Mouse (Mus musculus): ENCODE results near the gene Ccdc142.

The Ccdc142 gene

DNA sequence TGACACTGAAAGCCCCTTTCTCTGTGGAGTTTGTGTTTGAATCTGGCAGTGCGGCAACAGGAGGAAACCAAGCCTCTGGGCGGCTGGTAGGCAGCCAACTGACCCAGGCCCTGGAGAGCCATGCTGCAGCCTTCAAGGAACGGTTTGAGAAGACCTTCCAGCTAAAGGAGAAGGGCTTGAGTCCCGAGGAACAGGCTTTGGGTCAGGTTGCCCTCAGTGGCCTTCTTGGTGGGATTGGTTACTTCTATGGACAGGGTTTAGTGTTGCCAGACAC, 15.7 kb downstream of the Ccdc142 start:
- DNase-seq (ENCODE audit: low read depth in 2 of 2, low spot score in 2 of 2) = no peak

DNA sequence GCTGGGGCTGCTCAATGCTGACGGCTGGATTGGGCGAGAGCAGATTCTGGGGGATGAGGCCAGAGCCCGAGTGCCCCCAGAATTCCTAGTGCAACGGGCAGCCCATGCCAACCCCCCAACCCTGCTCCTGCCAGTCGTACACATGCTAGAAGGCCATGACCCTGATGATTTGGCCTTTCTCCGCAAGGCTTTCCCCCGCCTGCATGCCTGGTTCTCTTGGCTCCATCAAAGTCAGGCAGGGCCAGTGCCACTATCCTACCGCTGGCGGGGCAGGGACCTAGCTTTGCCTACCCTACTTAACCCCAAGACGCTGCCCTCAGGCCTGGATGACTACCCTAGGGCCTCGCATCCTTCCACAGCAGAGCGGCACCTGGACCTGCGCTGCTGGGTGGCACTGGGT, 16.2 kb downstream of the Ccdc142 start:
- DNase-seq (ENCODE audit: low read depth in 2 of 2, low spot score in 2 of 2) = no peak

GRCm38 (mm10) chr6:83118369-83118768, 17.0 kb downstream of the Ccdc142 start:
- no peak for DNase-seq (ENCODE audit: low read depth in 2 of 2, low spot score in 2 of 2)

DNA sequence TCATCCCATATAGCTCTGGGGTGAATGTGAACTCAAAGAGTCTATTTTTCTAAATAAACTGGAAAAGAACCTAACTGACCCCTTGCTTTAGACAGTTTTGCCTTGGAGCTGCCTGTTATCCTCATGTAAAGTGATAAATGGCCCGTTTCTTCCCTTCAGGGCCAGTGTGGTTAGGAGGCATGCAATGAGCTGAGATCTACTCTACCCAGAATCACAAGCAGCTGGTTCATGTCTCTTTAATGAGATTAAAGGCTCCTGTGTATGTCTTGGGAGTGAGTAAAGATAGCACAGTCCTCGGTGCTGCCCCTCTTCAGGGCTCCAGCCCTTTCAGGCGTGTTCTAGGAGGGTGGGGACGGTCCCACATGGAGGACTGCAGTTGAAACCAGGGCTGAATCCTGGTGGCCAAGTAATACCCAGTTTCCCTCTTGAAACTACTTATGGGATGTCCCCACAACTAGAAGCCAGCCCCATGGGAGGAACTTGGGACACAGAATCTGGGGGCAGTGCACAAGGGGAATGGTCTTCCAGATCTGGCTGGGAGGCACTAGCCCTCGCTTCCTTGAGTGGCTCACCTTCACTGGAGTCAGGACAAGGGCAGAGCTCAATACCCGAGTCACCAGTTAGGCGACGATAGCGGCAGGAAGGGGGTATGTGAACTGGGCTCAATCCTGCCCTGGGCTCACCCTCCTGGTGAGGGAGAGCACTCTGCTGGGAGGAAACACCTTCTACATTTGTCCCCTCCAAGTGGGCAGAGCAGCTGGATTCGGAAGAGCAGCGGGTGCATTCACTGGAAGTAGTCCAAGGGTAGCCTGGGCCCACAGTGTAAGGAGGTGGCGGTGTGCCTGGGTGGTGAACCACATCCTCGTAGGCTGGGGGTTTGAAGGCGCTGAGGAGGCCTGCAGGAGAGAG, 17.7 kb downstream of the Ccdc142 start:
- DNase-seq (ENCODE audit: low read depth in 2 of 2, low spot score in 2 of 2) = peak in 1 of 2 experiments; percentile 29

DNA sequence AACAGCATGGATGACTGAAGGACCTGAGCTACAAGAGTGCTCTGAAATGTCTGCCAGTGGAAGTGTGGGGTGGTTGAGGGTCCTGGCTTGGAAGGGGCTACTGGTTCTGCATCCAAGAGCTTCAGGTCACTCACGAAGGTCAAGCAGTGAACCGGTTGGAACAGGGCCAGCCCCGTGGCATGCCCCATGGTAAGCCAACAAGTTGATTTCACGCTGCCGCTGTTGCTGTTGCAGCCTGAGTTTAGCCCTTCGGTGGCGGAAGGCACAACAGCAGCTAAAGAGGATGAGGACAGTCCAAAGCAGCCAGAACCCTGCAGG, 18.3 kb downstream of the Ccdc142 start:
- DNase-seq (ENCODE audit: low read depth in 2 of 2, low spot score in 2 of 2) = no peak

DNA sequence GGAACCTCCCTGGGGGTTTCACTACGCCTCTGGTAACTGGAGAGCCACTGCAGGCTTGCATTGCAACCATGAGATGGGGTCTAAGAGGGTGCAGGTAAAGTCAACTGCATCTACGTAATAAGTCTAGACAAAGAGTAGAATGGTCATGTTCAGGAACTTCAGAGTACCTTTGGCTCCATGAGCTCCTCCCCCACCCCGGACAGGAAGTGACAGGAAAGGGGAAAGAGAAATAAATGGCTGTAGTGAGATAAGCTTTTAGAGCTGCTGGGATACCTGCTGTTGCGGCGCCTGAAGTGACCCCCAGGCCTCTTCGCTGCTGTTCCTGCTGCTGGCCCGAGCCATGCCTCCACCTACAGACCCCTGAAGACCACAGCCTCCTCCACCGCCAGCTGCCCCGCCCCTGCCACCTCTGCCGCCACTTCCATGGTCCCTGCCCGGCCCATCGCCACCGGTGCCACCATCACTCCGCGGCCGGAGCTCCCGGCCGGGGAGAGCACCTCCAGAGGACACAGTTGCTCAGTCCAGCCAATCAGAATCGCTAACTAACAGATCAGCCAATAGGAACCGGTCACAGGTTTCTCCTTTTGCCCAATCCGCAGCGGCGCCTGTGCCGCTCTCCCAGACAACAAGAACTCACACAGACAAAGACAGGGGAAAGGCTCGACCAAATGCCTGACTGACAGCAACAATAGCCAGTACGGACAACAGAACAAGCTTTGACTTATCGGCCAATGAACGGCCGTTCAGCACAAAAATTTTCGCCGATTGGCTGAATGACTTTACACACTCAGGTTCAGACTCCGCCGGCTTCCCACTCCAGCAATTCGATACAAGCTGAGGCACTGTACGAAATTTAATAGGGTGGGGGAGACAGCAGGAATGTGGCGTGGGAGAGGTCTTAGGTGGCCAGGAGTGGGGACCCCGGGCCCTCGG, 19.8 kb downstream of the Ccdc142 start, which contains the start of gene Wbp1:
Wbp1 (minus strand) TSS at position 630 of the 933 bp plus-strand sequence.
- peak; percentile 87 to 89 for DNase-seq (ENCODE audit: low read depth in 2 of 2, low spot score in 2 of 2)

DNA sequence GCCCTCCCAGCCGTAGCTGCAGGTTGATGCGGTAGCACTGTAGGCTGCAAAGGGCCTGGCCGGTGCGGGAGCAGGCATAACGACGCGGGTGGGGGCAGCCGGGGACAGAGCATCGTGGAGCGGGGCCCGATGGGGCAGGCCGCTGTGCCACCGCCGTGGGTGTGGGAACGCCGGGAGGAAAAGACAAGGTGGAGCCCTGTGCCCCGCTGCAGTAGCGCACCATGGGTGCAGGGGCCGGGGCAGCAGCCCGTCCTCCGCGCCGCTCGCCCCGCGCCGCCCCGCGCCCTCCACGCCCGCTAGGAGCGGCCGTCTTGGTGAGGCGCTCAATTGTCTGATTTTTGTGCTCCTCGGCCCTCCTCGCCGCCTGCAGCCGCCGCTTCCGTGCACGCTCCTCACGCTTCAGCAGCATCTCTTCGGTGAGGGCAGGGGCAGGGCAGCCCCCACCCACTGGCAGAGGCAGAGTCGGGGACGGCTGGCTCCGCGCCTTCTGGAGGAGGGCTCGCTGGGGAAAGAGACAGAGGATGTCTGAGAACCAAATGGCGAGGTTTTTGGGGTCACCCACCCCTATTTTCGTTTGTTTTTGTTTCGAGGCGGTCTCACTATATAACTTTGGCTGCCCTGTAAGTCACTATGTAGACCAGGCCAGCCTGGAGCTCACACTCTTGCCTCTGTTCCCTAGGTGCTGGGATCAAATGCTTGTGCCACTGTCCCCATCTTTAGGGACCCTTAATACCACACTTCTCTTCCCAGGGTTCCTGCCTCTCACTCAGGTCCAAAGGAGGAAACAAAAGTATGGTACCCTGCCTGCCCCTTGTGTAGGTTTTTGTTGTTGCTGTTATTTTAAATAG, 20.7 kb downstream of the Ccdc142 start:
- no peak for DNase-seq (ENCODE audit: low read depth in 2 of 2, low spot score in 2 of 2)

GRCm38 (mm10) chr6:83122961-83123360, 21.6 kb downstream of the Ccdc142 start:
- no peak for DNase-seq (ENCODE audit: low read depth in 2 of 2, low spot score in 2 of 2)

GRCm38 (mm10) chr6:83124851-83125312, 23.5 kb downstream of the Ccdc142 start:
- peak; percentile 90 to 92 for DNase-seq (ENCODE audit: low read depth in 2 of 2, low spot score in 2 of 2)

DNA sequence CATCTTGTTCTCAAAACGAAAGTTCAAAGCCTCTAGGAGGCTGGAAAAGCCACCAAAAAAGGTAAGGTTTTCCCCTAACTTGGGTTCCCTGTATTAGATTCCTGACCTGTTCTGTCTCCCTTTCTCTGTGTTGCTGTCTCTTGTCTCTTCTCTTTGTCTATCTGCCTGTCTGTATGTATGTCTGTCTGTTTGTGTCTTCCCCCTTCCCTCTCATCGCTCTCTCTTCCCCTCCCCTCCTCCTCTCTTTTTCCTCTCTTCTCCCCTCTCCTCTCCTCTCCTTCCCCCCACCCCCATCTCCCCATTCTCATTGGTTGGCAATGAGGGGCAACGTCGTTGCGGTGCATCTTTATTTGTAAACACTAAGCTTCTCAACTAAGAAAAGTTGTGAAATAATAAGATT, 23.9 kb downstream of the Ccdc142 start, which contains the start of gene Ino80b:
Ino80b (minus strand) TSS at position 101 of the 400 bp plus-strand sequence.
- no peak for DNase-seq (ENCODE audit: low read depth in 2 of 2, low spot score in 2 of 2)

DNA sequence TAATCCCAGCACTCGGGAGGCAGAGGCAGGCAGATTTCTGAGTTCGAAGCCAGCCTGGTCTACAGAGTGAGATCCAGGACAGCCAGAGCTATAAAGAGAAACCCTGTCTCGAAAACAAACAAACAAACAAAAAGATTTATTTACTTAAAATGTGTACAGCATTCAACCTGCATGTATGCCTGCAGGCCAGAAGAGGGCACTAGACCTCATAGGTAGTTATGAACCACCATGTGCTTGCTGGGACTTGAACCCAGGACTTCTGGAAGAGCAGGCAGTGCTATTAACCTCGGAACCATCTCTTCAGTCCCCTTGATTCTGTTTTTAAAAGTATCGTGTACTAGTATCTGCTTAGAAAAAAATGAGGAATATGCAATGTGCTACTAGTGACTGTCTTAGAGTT, 26.0 kb downstream of the Ccdc142 start:
- no peak for DNase-seq (ENCODE audit: low read depth in 2 of 2, low spot score in 2 of 2)

DNA sequence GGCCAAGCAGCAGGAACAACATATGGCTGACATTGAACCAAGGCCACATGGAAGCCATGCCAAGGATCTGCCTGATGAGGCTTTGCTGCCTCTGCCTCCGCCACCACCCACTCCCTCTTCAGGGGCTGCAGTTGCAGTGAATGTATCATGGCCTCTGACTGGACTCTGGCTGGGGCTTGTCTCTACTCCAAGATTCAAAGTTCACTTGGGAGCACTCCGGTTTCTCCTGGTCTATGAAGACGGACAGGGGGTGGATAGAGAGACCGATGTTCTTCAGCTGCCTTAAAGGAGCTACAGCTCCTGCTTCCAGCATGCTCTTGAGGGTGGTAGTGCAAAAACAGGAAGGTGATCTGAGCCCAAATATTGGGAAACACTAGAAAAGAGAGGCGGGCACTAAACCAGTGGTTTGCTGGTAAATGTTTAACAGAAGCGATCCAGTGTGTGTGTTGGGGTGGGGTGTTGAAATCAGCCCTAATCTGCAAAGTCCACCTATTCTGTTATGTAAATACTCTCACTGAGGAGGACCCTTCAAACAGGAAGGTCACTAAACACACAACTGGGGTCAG, 30.2 kb downstream of the Ccdc142 start:
- DNase-seq (ENCODE audit: low read depth in 2 of 2, low spot score in 2 of 2) = no peak

- no peak for DNase-seq (ENCODE audit: low read depth in 2 of 2, low spot score in 2 of 2)
Measured at GRCm38 (mm10) chr6:83132176-83132919, 30.9 kb downstream of the Ccdc142 start.

GRCm38 (mm10) chr6:83134226-83134625, 32.8 kb downstream of the Ccdc142 start:
- no peak for DNase-seq (ENCODE audit: low read depth in 2 of 2, low spot score in 2 of 2)

DNA sequence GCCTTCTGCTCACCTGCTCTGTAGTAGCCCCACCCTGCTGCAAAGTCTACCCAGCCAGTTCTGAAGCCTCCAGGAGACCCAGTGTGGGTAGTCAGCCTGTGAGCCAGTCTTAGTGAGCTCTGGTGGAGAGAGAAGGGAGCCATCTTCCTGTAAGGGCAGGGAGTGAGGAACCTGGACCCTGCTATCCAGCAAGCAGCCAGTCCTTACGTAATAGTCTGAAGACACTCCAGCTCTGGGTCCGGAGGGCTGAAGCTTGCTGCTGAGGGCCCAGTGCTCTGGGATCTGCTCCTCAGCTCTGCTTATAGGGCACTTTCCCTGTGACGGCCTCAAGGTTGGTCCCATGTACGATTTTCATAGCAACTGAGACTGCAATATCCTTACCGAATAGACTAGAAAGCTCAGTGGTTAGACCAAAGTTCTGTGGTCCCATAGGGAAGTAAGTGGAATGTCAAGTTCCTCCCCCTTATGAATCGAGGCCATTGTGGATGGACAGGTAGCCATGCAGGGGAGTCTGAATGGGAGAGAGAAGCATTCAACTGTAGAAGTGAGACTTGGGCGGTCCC, 33.6 kb downstream of the Ccdc142 start, which contains the start of gene Rtkn:
Rtkn (plus strand) TSS at position 513 of the 563 bp plus-strand sequence.
- no peak for DNase-seq (ENCODE audit: low read depth in 2 of 2, low spot score in 2 of 2)

- no peak for DNase-seq (ENCODE audit: low read depth in 2 of 2, low spot score in 2 of 2)
Measured at GRCm38 (mm10) chr6:83135571-83136161, 34.3 kb downstream of the Ccdc142 start.

- no peak for DNase-seq (ENCODE audit: low read depth in 2 of 2, low spot score in 2 of 2)
Measured at GRCm38 (mm10) chr6:83136291-83136880, 35.0 kb downstream of the Ccdc142 start.

GRCm38 (mm10) chr6:83136881-83137575, 35.6 kb downstream of the Ccdc142 start:
- no peak for DNase-seq (ENCODE audit: low read depth in 2 of 2, low spot score in 2 of 2)
